Mouse (Mus musculus) left cerebral cortex, postnatal 4 days (tissue): ENCODE measurements around the gene Bmp8b. TPM values are rescaled to one million over a fixed set of nuclear protein-coding genes. Genes with fewer than 3 reads are reported as not detected.

ENCODE experiments used
- DNase-seq: peaks from one replicate; pipeline ENCODE4 v3.0.0-alpha.2; 2022
- intact Hi-C: fragments of 180-260 bp; cut with DNase I; formaldehyde crosslinking; loops from one replicate; pipeline ENCODE4 v1.15.1; 2025
- total RNA-seq, 2 experiments: library from RNA; stranded (reverse); gene quantifications; 2 replicates each; pipeline ENCODE4 v1.2.3; 2021

The Bmp8b gene
- total RNA-seq, 2 experiments from 2014 or later, result 0.34 to 0.82 TPM

DNA sequence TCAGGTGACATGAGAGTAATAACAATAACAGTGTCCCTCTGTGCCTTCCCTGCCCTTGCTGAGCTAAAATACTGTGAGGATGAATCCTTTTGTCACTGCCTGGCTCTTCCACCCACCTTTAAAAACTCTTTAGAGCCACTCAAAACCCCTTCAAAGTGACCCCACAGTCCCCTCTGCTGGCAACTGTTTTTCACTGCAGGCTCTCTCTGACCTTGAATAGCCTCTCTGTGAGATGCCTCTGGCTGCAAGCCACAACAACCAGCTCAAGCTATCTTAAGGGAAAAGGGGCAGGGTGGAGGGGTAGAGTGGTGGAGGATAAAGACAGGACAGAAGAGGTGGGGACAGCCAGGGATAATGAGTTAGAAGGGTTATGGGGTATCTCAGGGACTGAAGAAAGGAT, 66.8 kb downstream of the Bmp8b start:
- intact Hi-C loops, result no loop called here
- no peak for DNase-seq

Other genes starting within 250 kb of the Bmp8b start
- gene Cap1, start 219.1 kb upstream of the Bmp8b start, total RNA-seq, result 100 to 1,000 TPM; 174 to 186 TPM
- gene Mfsd2a, start 144.0 kb upstream of the Bmp8b start, total RNA-seq, result 10 to 100 TPM; 35.4 TPM
- 10 to 100 TPM; 60.5 to 66.1 TPM for gene Mycl, start 109.5 kb upstream of the Bmp8b start, total RNA-seq
- gene Trit1, start 88.6 kb upstream of the Bmp8b start, total RNA-seq, result 10 to 100 TPM; 29.9 to 30.5 TPM
- gene Oxct2b, start 11.1 kb downstream of the Bmp8b start, total RNA-seq, result under 1 TPM in 1 of 2 experiments, not detected in 1; 0.77 TPM
- 10 to 100 TPM; 30.3 to 31.5 TPM for gene Ppie, start 34.8 kb downstream of the Bmp8b start, total RNA-seq
- 10 to 100 TPM; 69.1 to 73.9 TPM for gene Hpcal4, start 78.1 kb downstream of the Bmp8b start, total RNA-seq
- gene Nt5c1a, start 96.3 kb downstream of the Bmp8b start, total RNA-seq, result 1 to 10 TPM; 3.6 to 4.9 TPM
- 1 to 10 TPM; 5.9 to 6.6 TPM for gene Heyl, start 128.4 kb downstream of the Bmp8b start, total RNA-seq
- 10 to 100 TPM; 62.6 to 65.5 TPM for gene Pabpc4, start 157.2 kb downstream of the Bmp8b start, total RNA-seq
- gene Oxct2a, start 218.5 kb downstream of the Bmp8b start, total RNA-seq, result under 1 TPM in 1 of 2 experiments, not detected in 1; 0.22 TPM
- gene Bmp8a, start 238.1 kb downstream of the Bmp8b start, total RNA-seq, result under 1 TPM in 1 of 2 experiments, not detected in 1; 0.20 TPM